Mouse (Mus musculus) embryonic fibroblast, embryonic 13.5 days (primary cell): ENCODE measurements around the gene Pgbd5.

ENCODE experiments used
- CTCF ChIP-seq: IDR thresholded peaks from 2 replicates; pipeline ENCODE4 v1.5.1; 2011; ENCODE audit warnings: mild to moderate bottlenecking, control low read depth, low read length, moderate library complexity, borderline replicate concordance; ENCODE audit not compliant: insufficient read depth
- POLR2A ChIP-seq: IDR thresholded peaks from 2 replicates; pipeline ENCODE4 v1.6.1; 2011; ENCODE audit warnings: low read depth, mild to moderate bottlenecking, control low read depth, low read length, moderate library complexity

DNA sequence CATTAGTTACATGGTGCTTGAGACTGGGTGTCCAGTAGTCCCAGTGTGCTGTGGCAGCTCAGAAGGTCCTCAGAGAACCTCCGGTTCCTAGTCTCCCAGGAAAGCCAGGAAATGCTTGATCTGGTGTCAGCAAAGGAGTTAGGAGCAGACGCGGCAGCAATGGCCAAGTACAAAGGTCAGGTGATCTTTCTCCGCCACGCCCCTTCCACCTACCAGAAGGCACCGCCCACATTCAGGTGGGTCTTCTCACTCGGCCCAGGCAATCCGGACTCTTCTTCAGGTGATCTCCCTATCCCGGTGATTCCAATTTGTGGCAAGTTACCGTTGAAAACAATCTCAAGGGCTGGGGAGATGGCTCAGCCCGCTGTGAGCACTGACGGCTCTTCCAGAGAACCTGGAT, 20.2 kb upstream of the Pgbd5 start:
- TF ChIP-seq POLR2A (no peak), CTCF (no peak)
